Mouse (Mus musculus): ENCODE data around the gene Slc22a17. TPM values are rescaled to one million over a fixed set of nuclear protein-coding genes. Genes with fewer than 3 reads are reported as not detected.

Slc22a17 gene
- total RNA-seq (2023): 2.8 TPM

DNA sequence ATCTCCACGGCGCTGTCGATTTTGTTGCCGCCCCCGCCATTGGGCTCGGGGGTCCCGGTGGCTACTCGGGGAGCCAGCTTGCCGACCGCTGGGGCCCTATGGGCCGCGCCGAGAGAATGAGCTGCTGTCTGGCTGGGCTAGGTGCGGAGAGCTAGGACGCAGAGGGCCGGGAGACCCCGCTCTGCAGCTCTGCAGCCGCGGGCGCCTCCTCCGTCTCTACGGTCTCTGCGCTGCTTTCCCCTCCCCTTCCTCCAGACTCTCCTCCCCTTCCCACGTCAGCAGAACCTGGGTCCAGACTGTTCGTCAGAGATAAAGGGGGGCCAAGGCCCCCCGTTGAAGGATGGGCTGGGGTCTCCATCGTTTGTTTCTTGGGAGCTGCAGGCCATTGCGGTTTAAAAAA lies at the start of gene Slc22a17:
TSS of gene Slc22a17 (minus strand) at position 247 of the 400 bp plus-strand sequence.

DNA sequence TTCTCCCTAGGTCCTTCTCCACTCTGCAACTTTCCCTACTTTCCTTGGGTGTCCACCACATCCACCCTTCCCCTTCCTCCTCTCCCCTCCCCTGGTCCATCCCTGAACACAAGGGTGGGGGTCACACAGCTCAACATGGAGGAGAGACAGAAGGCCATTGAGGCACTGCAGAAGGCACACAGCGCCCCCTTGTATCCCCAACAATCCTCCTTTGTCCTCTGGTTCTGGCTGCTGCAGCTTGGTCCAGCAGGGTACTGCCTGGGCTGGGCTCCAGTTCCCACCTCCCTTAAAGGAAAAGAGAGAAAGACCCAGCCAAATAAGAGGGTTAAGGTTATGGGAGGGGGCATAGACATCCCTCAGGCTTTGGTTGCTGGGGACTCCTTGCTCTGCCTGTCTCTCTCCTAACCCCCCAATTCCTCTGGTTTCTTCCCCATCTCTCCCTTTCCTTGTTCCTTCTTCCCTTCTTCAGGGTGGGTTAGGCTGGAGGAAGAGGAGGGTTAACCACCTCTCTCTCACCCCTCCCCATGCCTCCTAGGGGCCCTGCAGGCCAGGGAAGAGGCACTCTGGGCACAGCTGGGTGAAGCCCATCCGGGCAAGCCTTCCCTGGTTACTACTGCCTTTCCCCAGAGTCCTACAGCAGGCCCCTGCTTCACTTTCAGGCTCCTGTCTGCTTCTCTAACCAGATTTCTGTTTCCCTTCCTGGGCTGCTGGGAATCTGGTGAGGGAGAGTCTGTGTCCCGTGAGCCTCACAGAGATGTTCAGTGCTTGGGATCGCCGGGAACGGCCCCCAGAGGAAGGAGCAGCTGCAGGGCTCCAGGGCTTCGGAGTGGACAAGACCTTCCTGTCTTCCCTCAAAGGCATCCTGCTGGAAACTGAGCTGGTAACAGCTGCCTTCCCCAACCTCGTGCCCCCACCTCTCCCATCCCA lies 23.2 kb upstream of the Slc22a17 start, which contains the start of gene Cmtm5:
TSS of gene Cmtm5 (plus strand) at position 358 of the 927 bp plus-strand sequence.

GRCm38 (mm10) chr14:54932645-54933150 lies 19.8 kb upstream of the Slc22a17 start, which contains the start of gene Il25:
Il25 (plus strand) TSS chr14:54932695.

DNA sequence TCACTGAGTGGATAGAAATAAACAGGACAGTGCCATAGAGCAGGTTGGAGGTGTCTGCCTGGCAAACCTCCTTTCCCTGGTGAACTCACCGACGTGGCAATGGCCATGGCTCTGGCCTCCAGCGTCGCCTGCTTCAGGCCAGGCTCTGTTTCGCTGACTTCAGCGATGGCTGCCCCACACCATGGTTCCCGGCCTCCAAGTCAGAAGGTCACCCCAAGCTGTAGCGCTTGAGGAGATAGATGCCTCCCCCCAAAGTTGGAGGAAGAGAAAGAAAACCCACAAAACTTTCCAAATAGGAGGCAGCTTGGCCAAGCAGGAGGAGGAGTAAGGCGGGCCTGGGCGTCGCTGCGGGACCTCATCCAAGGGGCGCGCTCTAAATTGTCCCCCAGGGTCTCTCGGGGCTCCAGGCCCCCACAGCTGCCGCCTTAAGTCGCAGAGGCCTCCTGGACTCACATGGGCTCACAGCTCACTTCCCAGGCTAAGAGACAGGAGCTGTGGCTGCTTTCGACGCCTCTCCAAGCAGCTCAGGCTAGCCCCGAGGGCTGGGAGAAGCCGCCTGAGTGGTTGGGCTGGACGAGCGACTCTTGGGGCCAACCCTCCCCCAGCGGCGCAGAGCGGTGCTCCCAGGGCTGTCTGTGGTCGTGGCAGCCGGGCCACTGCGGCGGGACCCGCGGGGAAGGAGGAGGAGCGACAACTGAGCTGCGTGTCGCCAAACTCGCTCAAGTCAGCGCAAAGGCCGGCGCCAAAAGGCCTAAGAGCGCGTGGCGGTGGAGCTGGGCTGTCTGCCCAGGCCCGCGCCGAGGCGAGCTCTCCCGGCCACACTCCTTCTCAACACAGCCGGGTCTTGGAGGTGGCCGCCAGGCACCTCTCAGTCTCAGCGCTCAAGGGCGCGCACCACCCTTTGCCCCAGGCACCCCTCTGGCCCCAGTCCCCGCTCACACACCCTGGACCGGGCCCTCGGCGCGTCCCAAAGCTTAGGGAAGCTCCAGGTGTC lies 12.7 kb upstream of the Slc22a17 start, which contains the start of gene Efs:
TSS of gene Efs (minus strand) at position 778 of the 994 bp plus-strand sequence.

DNA sequence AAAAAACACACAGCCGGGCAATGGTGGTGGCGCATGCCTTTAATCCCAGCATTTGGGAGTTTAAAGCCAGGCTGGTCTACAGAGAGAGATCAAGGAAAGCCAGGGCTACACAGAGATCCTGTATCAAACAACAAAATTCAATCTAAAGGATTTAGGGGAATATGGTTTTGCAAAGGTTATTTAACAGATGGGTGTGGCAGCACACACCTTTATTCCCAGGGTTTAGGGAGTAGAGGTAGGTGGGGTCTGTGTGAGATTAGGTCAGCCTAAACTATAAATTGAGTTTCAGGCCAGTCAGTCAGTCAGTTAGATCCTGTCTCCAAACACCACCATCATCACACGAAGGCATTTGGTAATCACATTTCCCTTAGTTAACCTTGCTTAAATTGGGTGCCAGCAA lies 20.7 kb downstream of the Slc22a17 start, which contains the start of gene Pabpn1:
TSS of gene Pabpn1 (plus strand) at position 301 of the 400 bp plus-strand sequence.

DNA sequence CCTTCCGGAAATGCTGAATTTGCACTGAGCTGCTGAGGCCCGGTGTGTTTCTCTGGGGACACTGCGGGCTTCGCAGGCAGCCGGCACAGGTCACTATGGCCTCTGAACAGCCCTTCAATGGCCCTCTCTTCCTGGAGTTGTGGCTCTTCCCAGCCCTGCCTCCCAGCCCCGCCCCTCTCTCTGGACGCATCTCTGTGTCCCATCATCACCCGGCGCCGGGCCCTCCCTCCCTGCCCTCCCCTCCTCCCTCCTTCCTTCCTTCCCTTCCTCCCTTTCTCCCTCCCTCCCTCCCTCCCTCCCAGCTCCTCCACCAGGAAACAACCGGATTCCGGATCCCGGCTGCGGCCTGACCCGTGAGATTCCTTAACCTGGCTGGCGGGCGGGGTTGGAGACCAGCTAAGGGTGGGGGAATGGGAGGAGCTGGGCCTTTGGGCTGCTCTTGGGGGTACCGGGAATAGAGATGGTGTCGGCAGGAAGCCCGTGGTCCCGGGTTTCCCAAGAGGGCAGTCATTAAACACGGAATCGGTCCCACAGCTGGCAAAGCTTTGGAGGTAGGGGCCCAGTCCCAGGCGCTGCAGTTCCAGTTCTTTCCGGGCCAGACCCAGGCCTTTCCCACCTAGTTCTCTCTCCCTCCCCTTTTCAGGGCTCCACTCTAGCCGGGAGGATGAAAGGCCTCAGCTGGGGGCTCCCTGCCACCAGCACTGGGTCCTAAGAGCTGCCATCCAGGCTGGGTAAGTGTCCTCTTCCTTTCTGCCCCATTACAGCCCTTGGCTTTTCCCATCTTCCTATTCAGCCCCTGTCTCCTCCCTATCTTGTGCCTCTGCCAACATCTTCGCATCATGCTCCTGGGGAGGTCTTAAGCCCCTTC lies 29.5 kb downstream of the Slc22a17 start, which contains the start of the genes Bcl2l2 and Gm20521:
TSS of gene Bcl2l2 (plus strand) at position 224 of the 868 bp plus-strand sequence.
TSS of gene Gm20521 (plus strand) at position 288 of the 868 bp plus-strand sequence.

DNA sequence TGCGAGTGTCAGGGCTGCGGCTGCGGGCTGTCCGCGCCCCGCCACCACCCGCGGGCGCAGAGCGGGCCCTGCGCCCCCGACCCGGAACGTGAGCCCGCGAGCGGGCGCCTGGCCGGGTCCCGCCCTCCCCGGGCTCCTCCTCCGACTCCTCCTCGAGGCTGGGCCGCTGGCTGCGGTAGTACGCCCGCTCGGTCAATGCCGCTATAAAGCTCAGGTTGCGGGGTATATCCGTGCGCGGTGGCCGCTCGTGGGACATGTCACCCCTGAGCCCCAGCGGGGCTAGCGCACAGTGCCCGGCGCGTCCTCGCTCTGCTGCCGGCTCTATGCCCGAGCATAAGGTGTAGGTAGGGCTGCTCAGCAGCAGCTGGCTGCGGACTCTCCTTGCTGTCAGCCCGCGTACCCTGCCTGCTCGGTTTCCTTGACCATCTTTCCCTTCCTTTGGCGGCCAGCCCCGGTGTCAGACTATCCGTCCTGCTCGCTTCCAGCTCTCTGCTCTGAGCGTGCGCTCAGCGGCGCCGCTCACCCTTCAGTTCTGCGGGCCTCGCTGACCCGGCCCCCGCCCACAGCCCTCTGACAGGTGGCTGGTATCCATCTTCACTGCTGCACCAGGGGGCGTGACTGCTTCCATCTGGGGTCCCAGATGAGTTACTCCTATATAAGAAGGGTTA lies 35.8 kb downstream of the Slc22a17 start, which contains the start of gene Ppp1r3e:
TSS of gene Ppp1r3e (minus strand) at position 503 of the 668 bp plus-strand sequence.

GRCm38 (mm10) chr14:54870861-54871260 lies 42.1 kb downstream of the Slc22a17 start, which contains the start of gene Homez:
Homez (minus strand) TSS chr14:54870961.

Other genes with a start within 250 kb of the Slc22a17 start
- 29.9 TPM for gene 1700123O20Rik, start 226.9 kb downstream of the Slc22a17 start, total RNA-seq (2023)
- 537 TPM for gene Acin1, start 226.2 kb downstream of the Slc22a17 start, total RNA-seq (2023)
- gene Gm29776, start 214.3 kb downstream of the Slc22a17 start, total RNA-seq (2023): not detected
- gene Cebpe, start 201.0 kb downstream of the Slc22a17 start, total RNA-seq (2023): 0.55 TPM
- gene Slc7a8, start 131.2 kb downstream of the Slc22a17 start, total RNA-seq (2023): 0.43 TPM
- not detected for gene Rnf212b, start 99.0 kb downstream of the Slc22a17 start, total RNA-seq (2023)
- 6.8 TPM for gene Homez, start 42.2 kb downstream of the Slc22a17 start, total RNA-seq (2023)
- 12.5 TPM for gene Ppp1r3e, start 35.6 kb downstream of the Slc22a17 start, total RNA-seq (2023)
- gene Bcl2l2, start 29.8 kb downstream of the Slc22a17 start, total RNA-seq (2023): 3.6 TPM
- 0.83 TPM for gene Gm20521, start 29.7 kb downstream of the Slc22a17 start, total RNA-seq (2023)
- gene Pabpn1, start 20.6 kb downstream of the Slc22a17 start, total RNA-seq (2023): 231 TPM
- gene Efs, start 13.0 kb upstream of the Slc22a17 start, total RNA-seq (2023): not detected
- not detected for gene Il25, start 19.6 kb upstream of the Slc22a17 start, total RNA-seq (2023)
- gene Cmtm5, start 23.1 kb upstream of the Slc22a17 start, total RNA-seq (2023): not detected
- not detected for gene Myh6, start 53.8 kb upstream of the Slc22a17 start, total RNA-seq (2023)
- gene Gm17428, start 63.8 kb upstream of the Slc22a17 start, total RNA-seq (2023): not detected
- gene Myh7, start 81.5 kb upstream of the Slc22a17 start, total RNA-seq (2023): not detected
- 87.3 TPM for gene Ngdn, start 102.3 kb upstream of the Slc22a17 start, total RNA-seq (2023)
- gene Zfhx2, start 179.2 kb upstream of the Slc22a17 start, total RNA-seq (2023): 14.9 TPM
- 6.1 TPM for gene Thtpa, start 181.7 kb upstream of the Slc22a17 start, total RNA-seq (2023)
- gene Ap1g2, start 193.5 kb upstream of the Slc22a17 start, total RNA-seq (2023): 131 TPM
- gene Jph4, start 203.8 kb upstream of the Slc22a17 start, total RNA-seq (2023): not detected